Mouse (Mus musculus) CH12.LX (cell line): ENCODE measurements around the gene Cacna1c. TPM values are rescaled to one million over a fixed set of nuclear protein-coding genes. Genes with fewer than 3 reads are reported as not detected.

Experiments used
- DNase-seq: peaks from one replicate; pipeline ENCODE4 v3.0.0-alpha.2; 2013; ENCODE audit errors: extremely low read depth
- H3K27ac ChIP-seq: 2 replicates; pipeline ENCODE4 v1.5.1; 2012; ENCODE audit warnings: low read depth, mild to moderate bottlenecking, control low read depth, moderate library complexity; ENCODE audit not compliant: insufficient read depth
- H3K27me3 ChIP-seq: replicated peaks from 2 replicates; pipeline ENCODE3; 2012; ENCODE audit warnings: inconsistent platforms
- H3K36me3 ChIP-seq, 2 experiments: replicated peaks in 1 of 2; 2 replicates each; pipeline versions ENCODE3 to v1.6.1; 2012; ENCODE audit warnings: inconsistent platforms in 1 of 2, low read length in 1 of 2, mild to moderate bottlenecking in 1 of 2, mixed read lengths in 1 of 2, moderate library complexity in 1 of 2; ENCODE audit not compliant: control insufficient read depth in 1 of 2, insufficient read depth in 1 of 2
- H3K4me1 ChIP-seq, 2 experiments: 2 replicates each; pipeline ENCODE4 v1.6.1; 2012; ENCODE audit warnings: inconsistent platforms in 1 of 2, moderate library complexity in 1 of 2; ENCODE audit not compliant: insufficient read depth in 2 of 2, control insufficient read depth in 1 of 2
- H3K4me2 ChIP-seq: 2 replicates; pipeline ENCODE4 v1.6.1; 2012; ENCODE audit warnings: low read depth, mild to moderate bottlenecking, control low read depth; ENCODE audit not compliant: poor library complexity, insufficient read depth, severe bottlenecking
- H3K4me3 ChIP-seq, 3 experiments: fragments of 150-350 bp in 1 of 3; sonication (generic) in 1 of 3; replicated peaks in 1 of 3; 2 replicates each; pipeline versions ENCODE3 to v1.5.1; 2011 to 2012; ENCODE audit warnings: low read depth in 2 of 3, low read length in 2 of 3, mild to moderate bottlenecking in 2 of 3, moderate library complexity in 2 of 3, control low read depth in 1 of 3, improper control_type of control experiment in 1 of 3, inconsistent platforms in 1 of 3, mixed read lengths in 1 of 3; ENCODE audit not compliant: poor library complexity in 1 of 3
- H3K79me2 ChIP-seq: replicated peaks from 2 replicates; pipeline ENCODE4 v1.6.1; 2012; ENCODE audit warnings: mild to moderate bottlenecking, moderate library complexity; ENCODE audit not compliant: control insufficient read depth, poor library complexity, insufficient read depth, severe bottlenecking; ENCODE audit errors: extremely low read depth
- H3K9ac ChIP-seq: 2 replicates; pipeline ENCODE4 v1.6.1; 2012; ENCODE audit warnings: low read depth, mild to moderate bottlenecking, control low read depth, moderate library complexity; ENCODE audit not compliant: insufficient read depth
- H3K9me3 ChIP-seq: replicated peaks from 2 replicates; pipeline ENCODE3; 2012; ENCODE audit warnings: low read length, inconsistent platforms, mixed read lengths
- CHD2 ChIP-seq: IDR thresholded peaks from 2 replicates; pipeline ENCODE4 v1.6.1; 2011; ENCODE audit warnings: low read length, improper control_type of control experiment
- CTCF ChIP-seq, 2 experiments: IDR thresholded peaks in 1 of 2; conservative IDR thresholded peaks in 1 of 2; 2 replicates each; pipeline ENCODE4 v1.5.1; 2011 to 2012; ENCODE audit warnings: low read depth in 2 of 2, low read length in 2 of 2, improper control_type of control experiment in 1 of 2, inconsistent platforms in 1 of 2, mild to moderate bottlenecking in 1 of 2, moderate library complexity in 1 of 2
- E2F4 ChIP-seq: IDR thresholded peaks from 2 replicates; pipeline ENCODE4 v1.6.1; 2011; ENCODE audit warnings: low read depth, low read length, improper control_type of control experiment; ENCODE audit not compliant: insufficient replicate concordance
- JUN ChIP-seq: IDR thresholded peaks from 2 replicates; pipeline ENCODE4 v1.6.1; 2011; ENCODE audit warnings: low read depth, mild to moderate bottlenecking, low read length, improper control_type of control experiment, moderate library complexity; ENCODE audit not compliant: insufficient read depth
- KAT2A ChIP-seq: IDR thresholded peaks from 2 replicates; pipeline ENCODE4 v1.6.1; 2012; ENCODE audit warnings: low read length, improper control_type of control experiment, inconsistent platforms; ENCODE audit not compliant: insufficient replicate concordance
- RAD21 ChIP-seq: IDR thresholded peaks from 2 replicates; pipeline ENCODE4 v1.6.1; 2011; ENCODE audit warnings: low read depth, mild to moderate bottlenecking, low read length, improper control_type of control experiment, moderate library complexity
- RCOR1 ChIP-seq: conservative IDR thresholded peaks from 2 replicates; pipeline ENCODE4 v1.6.1; 2012; ENCODE audit warnings: low read depth, mild to moderate bottlenecking, inconsistent platforms, low read length, improper control_type of control experiment
- SIN3A ChIP-seq: IDR thresholded peaks from 2 replicates; pipeline ENCODE4 v1.6.1; 2012; ENCODE audit warnings: low read length, improper control_type of control experiment, inconsistent platforms
- ZC3H11A ChIP-seq: IDR thresholded peaks from 2 replicates; pipeline ENCODE4 v1.6.1; 2012; ENCODE audit warnings: low read depth, mild to moderate bottlenecking, inconsistent platforms, low read length, improper control_type of control experiment
- dilution Hi-C: fragments of 300-500 bp; cut with MboI; formaldehyde crosslinking; loops from 2 replicates; pipeline ENCODE4 v1.14.3; 2020; ENCODE audit warnings: low sequenced_read_pairs; ENCODE audit not compliant: extremely low pct_unique_long_range_greater_than_20kb, extremely low pct_ligation_motif_present
- in situ Hi-C: fragments of 300-500 bp; cut with MboI; formaldehyde crosslinking; loops from 3 replicates; pipeline ENCODE4 v1.14.3; 2019; ENCODE audit warnings: low sequenced_read_pairs, low pct_ligation_motif_present, low pct_unique_long_range_greater_than_20kb, mixed read lengths
- polyA plus RNA-seq: library from polyadenylated mRNA; unstranded; fragments of >175 nt; gene quantifications from 2 replicates; pipeline ENCODE4 v1.2.1, GENCODE M21; 2012; ENCODE audit warnings: low read depth; ENCODE audit not compliant: insufficient read length
- total RNA-seq, 2 experiments: library from RNA; depleted of rRNA; stranded (reverse); fragments of 300-350 nt in 1 of 2; fragments of >200 nt in 1 of 2; gene quantifications; 2 replicates each; pipeline ENCODE4 v1.2.3; 2012 to 2014

Gene Cacna1c
- total and polyA plus RNA-seq, 3 experiments = 0.04 TPM; not detected in 2

GRCm38 (mm10) chr6:118851086-118851485, 345.1 kb downstream of the Cacna1c start:
- Histone ChIP-seq H3K27ac (no peak overlapping the region), H3K9ac (no peak overlapping the region), H3K4me3 (no peak overlapping the region), H3K4me1 (no peaks in the 10 kb centered on the region), H3K36me3 (no peaks in the 10 kb centered on the region), H3K27me3 (peaks cover 61% of the 10 kb centered on the region), H3K79me2 (no peaks in the 10 kb centered on the region), H3K4me2 (no peak overlapping the region), H3K9me3 (no peaks in the 10 kb centered on the region)
- no peak for DNase-seq
- TF ChIP-seq RCOR1 (no peak), SIN3A (no peak), KAT2A (no peak), CHD2 (no peak), E2F4 (no peak), JUN (no peak), ZC3H11A (no peak)
- dilution Hi-C loops = no loop called here
- in situ Hi-C loops = no loop called here

- dilution Hi-C loops = no loop called here
- peaks cover 66% of the 10 kb centered on the region for H3K27me3 ChIP-seq
- H3K27ac ChIP-seq = no peak overlapping the region
- H3K36me3 ChIP-seq = no peaks in the 10 kb centered on the region
- DNase-seq = no peak
- TF ChIP-seq CTCF (conservative IDR thresholded peaks at IDR 0.05 in 1 of 2, IDR thresholded peaks at IDR 0.05 in 1 of 2; ENCODE audit: low read depth in 2 of 2, low read length in 2 of 2) (peak in 1 of 2 experiments; percentile 29; a peak in 2 of 4 replicates), RAD21 (peak; percentile 34), SIN3A (no peak)
- no peak overlapping the region for H3K9ac ChIP-seq
- in situ Hi-C loops = no loop called here
- H3K4me2 ChIP-seq = no peak overlapping the region
- no peak overlapping the region for H3K4me3 ChIP-seq
- H3K9me3 ChIP-seq = no peaks in the 10 kb centered on the region
- H3K79me2 ChIP-seq = no peaks in the 10 kb centered on the region
- no peaks in the 10 kb centered on the region for H3K4me1 ChIP-seq
These were observed 347.6 kb downstream of the Cacna1c start for GRCm38 (mm10) chr6:118848640-118849039.

GRCm38 (mm10) chr6:118847751-118848150, 348.5 kb downstream of the Cacna1c start:
- in situ Hi-C loops = no loop called here
- Histone ChIP-seq H3K36me3 (no peaks in the 10 kb centered on the region), H3K4me2 (no peak overlapping the region), H3K4me3 (no peak overlapping the region), H3K4me1 (no peaks in the 10 kb centered on the region), H3K27ac (no peak overlapping the region), H3K27me3 (peaks cover 74% of the 10 kb centered on the region), H3K9me3 (no peaks in the 10 kb centered on the region), H3K79me2 (no peaks in the 10 kb centered on the region), H3K9ac (no peak overlapping the region)
- dilution Hi-C loops = no loop called here
- no peak for TF ChIP-seq ZC3H11A
- DNase-seq = no peak
